Mouse (Mus musculus) Patski (cell line): Measurements from ENCODE around the gene Rnf31. TPM values are rescaled to one million over a fixed set of nuclear protein-coding genes. Genes with fewer than 3 reads are reported as not detected.

Source experiments
- ATAC-seq: fragments of 100-300 bp; one replicate; pipeline ENCODE4 v1.8.0; 2021
- CTCF ChIA-PET: fragments of 350-600 bp; sonication (Branson Sonifier 250); formaldehyde crosslinking; loops from one replicate; lab custom pipeline; 2022; ENCODE audit warnings: inconsistent platforms; lab: Charles Lee
- POLR2A ChIA-PET: fragments of 350-600 bp; sonication (Branson Sonifier 250); formaldehyde crosslinking; loops from one replicate; lab custom pipeline; 2022; ENCODE audit warnings: antibody characterized with exemption, inconsistent platforms; lab: Charles Lee
- DNase-seq: peaks from one replicate; pipeline ENCODE4 v3.0.0-alpha.2; 2011; ENCODE audit warnings: low read depth, low spot score
- H3K27me3 ChIP-seq: fragments of 371-371 bp; one replicate; pipeline ENCODE4 v1.5.1; 2021
- CTCF ChIP-seq: fragments of 100-300 bp; IDR thresholded peaks from one replicate; pipeline ENCODE4 v1.5.1; 2021
- in situ Hi-C: fragments of 300-500 bp; cut with MboI; formaldehyde crosslinking; loops from 3 replicates; pipeline ENCODE4 v1.11.1; 2018; ENCODE audit warnings: low pct_unique_long_range_greater_than_20kb, mixed read lengths
- polyA plus RNA-seq: library from polyadenylated mRNA; unstranded; gene quantifications from one replicate; pipeline ENCODE4 v1.2.3, GENCODE M21; 2021

Rnf31 gene
- 28.0 TPM for polyA plus RNA-seq

GRCm38 (mm10) chr14:55591331-55591891 is at the start of gene Rnf31:
Rnf31 (plus strand) TSS chr14:55591708.
- no peak for TF ChIP-seq CTCF
- DNase-seq = peak; percentile 78
- in situ Hi-C loops = loop anchor here (25.0 kb wide), 1 partner anchor 704 kb away; the partner anchor contains the start of genes Bcl2l2, Gm20521, Pabpn1 and Ppp1r3e
- ATAC-seq = peak; percentile 95
- POLR2A ChIA-PET = interaction anchor here (1.0 to 1.5 kb wide), 4 partner anchors 12 to 35 kb away, joined by 3 to 7 read pairs (median 4); partner anchors contain the start of genes A730061H03Rik and Dcaf11
- CTCF ChIA-PET = interaction anchor here (1.1 to 1.9 kb wide), 3 partner anchors 11 to 35 kb away, joined by 3 to 8 read pairs (median 4); partner anchors contain the start of gene Psme1
- no peaks in the 10 kb centered on the region for H3K27me3 ChIP-seq

- CTCF ChIA-PET = interaction anchor here (1.1 kb wide), 1 partner anchor 18 kb away, joined by 3 read pairs; the partner anchor contains the start of gene A730061H03Rik
- TF ChIP-seq CTCF = no peak
- POLR2A ChIA-PET = interaction anchor here (0.5 kb wide), 1 partner anchor 18 kb away, joined by 3 read pairs; no protein-coding TSS in a partner anchor
- no peaks in the 10 kb centered on the region for H3K27me3 ChIP-seq
- in situ Hi-C loops = no loop called here
- no peak for ATAC-seq
- DNase-seq = no peak
Observed at GRCm38 (mm10) chr14:55542268-55542667, 49.2 kb upstream of the Rnf31 start.

- ATAC-seq (no peak), DNase-seq (no peak)
- no peak for TF ChIP-seq CTCF
- ChIA-PET CTCF (no interaction called here), POLR2A (interaction anchor here (1.0 to 1.1 kb wide), 2 partner anchors 16 to 47 kb away, joined by 3 to 4 read pairs; partner anchors contain the start of gene A730061H03Rik)
- in situ Hi-C loops = no loop called here
- H3K27me3 ChIP-seq = no peaks in the 10 kb centered on the region
Observed at GRCm38 (mm10) chr14:55544334-55544733, 47.2 kb upstream of the Rnf31 start.

- TF ChIP-seq CTCF = no peak
- no peaks in the 10 kb centered on the region for H3K27me3 ChIP-seq
- ChIA-PET POLR2A (interaction anchor here (0.6 kb wide), 1 partner anchor 13 kb away, joined by 5 read pairs; no protein-coding TSS in a partner anchor), CTCF (interaction anchor here (1.6 kb wide), 1 partner anchor 402 kb away, joined by 3 read pairs; no protein-coding TSS in a partner anchor)
- in situ Hi-C loops = loop anchor here (10.0 kb wide), 1 partner anchor 55 kb away; the partner anchor contains the start of gene Carmil3
- ATAC-seq (no peak), DNase-seq (no peak)
Observed at GRCm38 (mm10) chr14:55550191-55550590, 41.3 kb upstream of the Rnf31 start.

GRCm38 (mm10) chr14:55551347-55551746 is 40.2 kb upstream of the Rnf31 start:
- CTCF ChIA-PET = no interaction called here
- POLR2A ChIA-PET = no interaction called here

GRCm38 (mm10) chr14:55551794-55552193 is 39.7 kb upstream of the Rnf31 start:
- ATAC-seq (no peak), DNase-seq (no peak)
- in situ Hi-C loops = loop anchor here (10.0 kb wide), 1 partner anchor 57 kb away; the partner anchor contains the start of gene Carmil3
- no peak for TF ChIP-seq CTCF
- ChIA-PET POLR2A (no interaction called here), CTCF (no interaction called here)
- no peaks in the 10 kb centered on the region for H3K27me3 ChIP-seq

More at GRCm38 (mm10) chr14:55551347-55551746, 40.2 kb upstream of the Rnf31 start:
- in situ Hi-C loops = loop anchor here (10.0 kb wide), 1 partner anchor 57 kb away; the partner anchor contains the start of gene Carmil3
- H3K27me3 ChIP-seq = no peaks in the 10 kb centered on the region
- no peak for TF ChIP-seq CTCF
- DNase-seq (no peak), ATAC-seq (no peak)

- CTCF ChIA-PET = interaction anchor here (1.3 to 4.3 kb wide), 2 partner anchors 57 to 63 kb away, joined by 4 to 30 read pairs; no protein-coding TSS in a partner anchor
- in situ Hi-C loops = loop anchor here (10.0 kb wide), 1 partner anchor 60 kb away; the partner anchor contains the start of gene Carmil3
- H3K27me3 ChIP-seq = no peaks in the 10 kb centered on the region
- ATAC-seq (no peak), DNase-seq (no peak)
- POLR2A ChIA-PET = no interaction called here
- no peak for TF ChIP-seq CTCF
Observed at GRCm38 (mm10) chr14:55554635-55555034, 36.9 kb upstream of the Rnf31 start.

GRCm38 (mm10) chr14:55555788-55556187 is 35.7 kb upstream of the Rnf31 start:
- ChIA-PET CTCF (interaction anchor here (0.8 to 4.3 kb wide), 5 partner anchors 9 to 58 kb away, joined by 3 to 30 read pairs (median 3); partner anchors contain the start of genes Psme1, Psme2 and Rnf31), POLR2A (interaction anchor here (1.5 kb wide), 1 partner anchor 35 kb away, joined by 4 read pairs; the partner anchor contains the start of gene Psme2)
- ATAC-seq (no peak), DNase-seq (no peak)
- in situ Hi-C loops = loop anchor here (10.0 kb wide), 1 partner anchor 61 kb away; the partner anchor contains the start of gene Carmil3
- H3K27me3 ChIP-seq = no peaks in the 10 kb centered on the region
- no peak for TF ChIP-seq CTCF

- CTCF ChIA-PET = interaction anchor here (0.8 to 4.3 kb wide), 8 partner anchors 15 to 114 kb away, joined by 3 to 30 read pairs (median 4); partner anchors contain the start of genes Dhrs4, Emc9, Gmpr2 and Psme2
- ATAC-seq (peak; percentile 20), DNase-seq (peak; percentile 79)
- no peak for TF ChIP-seq CTCF
- H3K27me3 ChIP-seq = no peaks in the 10 kb centered on the region
- POLR2A ChIA-PET = interaction anchor here (0.7 to 1.5 kb wide), 4 partner anchors 8 to 78 kb away, joined by 3 to 5 read pairs (median 4); partner anchors contain the start of genes Dhrs4, Pck2 and Psme2
- in situ Hi-C loops = loop anchor here (10.0 kb wide), 1 partner anchor 62 kb away; the partner anchor contains the start of gene Carmil3
Observed at GRCm38 (mm10) chr14:55557003-55557402, 34.5 kb upstream of the Rnf31 start.

- TF ChIP-seq CTCF = no peak
- in situ Hi-C loops = loop anchor here (10.0 kb wide), 1 partner anchor 63 kb away; the partner anchor contains the start of gene Carmil3
- ChIA-PET CTCF (interaction anchor here (0.8 to 4.3 kb wide), 7 partner anchors 16 to 114 kb away, joined by 3 to 30 read pairs (median 3); partner anchors contain the start of genes Dhrs4, Emc9 and Gmpr2), POLR2A (interaction anchor here (1.1 to 1.5 kb wide), 3 partner anchors 17 to 79 kb away, joined by 3 to 5 read pairs (median 4); partner anchors contain the start of genes Dhrs4, Pck2 and Psme2)
- DNase-seq = no peak
- no peaks in the 10 kb centered on the region for H3K27me3 ChIP-seq
- ATAC-seq = no peak
Observed at GRCm38 (mm10) chr14:55557587-55557986, 33.9 kb upstream of the Rnf31 start.
